Mouse (Mus musculus): ENCODE data around the gene S1pr3. TPM values are rescaled to one million over a fixed set of nuclear protein-coding genes. Genes with fewer than 3 reads are reported as not detected.

S1pr3 gene
- polyA plus RNA-seq, 1 experiment from 2014 or later, result 21.2 TPM

DNA sequence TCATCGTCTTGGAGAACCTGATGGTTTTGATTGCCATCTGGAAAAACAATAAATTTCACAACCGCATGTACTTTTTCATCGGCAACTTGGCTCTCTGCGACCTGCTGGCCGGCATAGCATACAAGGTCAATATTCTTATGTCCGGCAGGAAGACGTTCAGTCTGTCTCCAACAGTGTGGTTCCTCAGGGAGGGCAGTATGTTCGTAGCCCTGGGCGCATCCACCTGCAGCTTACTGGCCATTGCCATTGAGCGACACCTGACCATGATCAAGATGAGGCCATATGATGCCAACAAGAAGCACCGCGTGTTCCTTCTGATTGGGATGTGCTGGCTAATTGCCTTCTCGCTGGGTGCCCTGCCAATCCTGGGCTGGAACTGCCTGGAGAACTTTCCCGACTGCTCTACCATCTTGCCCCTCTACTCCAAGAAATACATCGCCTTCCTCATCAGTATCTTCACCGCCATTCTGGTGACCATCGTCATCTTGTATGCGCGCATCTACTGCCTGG is 10.6 kb downstream of the S1pr3 start:
- Histone ChIP-seq H3K9me3 (replicated peaks; ENCODE audit: control insufficient read depth, low read length) (no peaks in the 10 kb centered on the region; the same call in 1 of the 2 replicates), H3K4me1 (ENCODE audit: control insufficient read depth, insufficient read depth, low read length) (peaks cover 4% of the 10 kb centered on the region; the same call in 1 of the 2 replicates), H3K27me3 (ENCODE audit: control insufficient read depth, insufficient read depth, low read length) (no peaks in the 10 kb centered on the region), H3K4me2 (peak overlapping the region; percentile 22; the same call in 1 of the 2 replicates), H3K9ac (ENCODE audit: low read depth, low read length) (no peak overlapping the region), H3K27ac (ENCODE audit: low read depth, low read length) (no peak overlapping the region), H3K36me3 (ENCODE audit: control insufficient read depth, insufficient read depth, low read length) (peaks cover 4% of the 10 kb centered on the region; the same call in 1 of the 2 replicates), H3K4me3 (ENCODE audit: low read depth, low read length) (no peak overlapping the region)
- no peak for ATAC-seq (replicated peaks; ENCODE audit: insufficient number of reproducible peaks, low FRiP score, low TSS enrichment)
- WGBS (ENCODE audit: insufficient replicate concordance), result 76% methylated on average over 19 of the region's 19 CpGs

DNA sequence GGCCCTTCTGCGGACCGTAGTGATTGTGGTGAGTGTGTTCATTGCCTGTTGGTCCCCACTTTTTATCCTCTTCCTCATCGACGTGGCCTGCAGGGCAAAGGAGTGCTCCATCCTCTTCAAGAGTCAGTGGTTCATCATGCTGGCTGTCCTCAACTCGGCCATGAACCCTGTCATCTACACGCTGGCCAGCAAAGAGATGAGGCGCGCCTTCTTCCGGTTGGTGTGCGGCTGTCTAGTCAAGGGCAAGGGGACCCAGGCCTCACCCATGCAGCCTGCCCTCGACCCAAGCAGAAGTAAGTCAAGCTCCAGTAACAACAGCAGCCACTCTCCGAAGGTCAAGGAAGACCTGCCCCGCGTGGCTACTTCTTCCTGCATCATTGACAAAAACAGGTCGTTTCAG is 11.1 kb downstream of the S1pr3 start:
- 82% methylated on average over 15 of the region's 15 CpGs for WGBS (ENCODE audit: insufficient replicate concordance)
- ATAC-seq (replicated peaks; ENCODE audit: insufficient number of reproducible peaks, low FRiP score, low TSS enrichment), result no peak
- Histone ChIP-seq H3K4me3 (ENCODE audit: low read depth, low read length) (no peak overlapping the region), H3K4me1 (ENCODE audit: control insufficient read depth, insufficient read depth, low read length) (peaks cover 4% of the 10 kb centered on the region; the same call in 1 of the 2 replicates), H3K9me3 (replicated peaks; ENCODE audit: control insufficient read depth, low read length) (no peaks in the 10 kb centered on the region; the same call in 1 of the 2 replicates), H3K9ac (ENCODE audit: low read depth, low read length) (no peak overlapping the region), H3K27me3 (ENCODE audit: control insufficient read depth, insufficient read depth, low read length) (no peaks in the 10 kb centered on the region), H3K36me3 (ENCODE audit: control insufficient read depth, insufficient read depth, low read length) (peaks cover 4% of the 10 kb centered on the region; the same call in 1 of the 2 replicates), H3K27ac (ENCODE audit: low read depth, low read length) (no peak overlapping the region), H3K4me2 (no peak overlapping the region)

DNA sequence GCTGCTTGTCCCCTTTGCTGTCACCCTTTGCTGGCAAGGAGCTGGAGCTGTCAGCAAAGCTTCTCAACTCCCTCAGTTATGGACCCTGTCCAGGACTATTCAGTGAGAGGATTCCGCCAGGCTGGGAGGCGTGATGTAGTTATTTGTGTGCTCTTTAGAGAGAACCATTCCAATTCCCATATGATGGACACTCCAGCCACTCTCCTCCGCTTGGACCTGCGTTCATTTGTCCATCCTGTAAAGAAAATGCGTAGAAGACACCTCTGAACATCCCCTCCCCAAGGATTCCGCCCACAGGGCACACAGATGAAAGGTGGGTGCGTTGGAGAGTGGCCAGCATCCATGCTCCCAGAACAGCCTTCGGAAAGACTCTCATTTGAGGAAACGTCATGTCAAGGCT is 12.4 kb downstream of the S1pr3 start:
- H3K4me3 ChIP-seq (ENCODE audit: low read depth, low read length), result no peak overlapping the region
- ATAC-seq (replicated peaks; ENCODE audit: insufficient number of reproducible peaks, low FRiP score, low TSS enrichment), result no peak
- H3K9me3 ChIP-seq (replicated peaks; ENCODE audit: control insufficient read depth, low read length), result no peaks in the 10 kb centered on the region
- no peaks in the 10 kb centered on the region for H3K27me3 ChIP-seq (ENCODE audit: control insufficient read depth, insufficient read depth, low read length)
- H3K4me2 ChIP-seq, result no peak overlapping the region
- no peak overlapping the region for H3K27ac ChIP-seq (ENCODE audit: low read depth, low read length)
- H3K4me1 ChIP-seq (ENCODE audit: control insufficient read depth, insufficient read depth, low read length), result peaks cover 4% of the 10 kb centered on the region; the same call in 1 of the 2 replicates
- WGBS (ENCODE audit: insufficient replicate concordance), result 78% methylated on average over 9 of the region's 9 CpGs
- no peak overlapping the region for H3K9ac ChIP-seq (ENCODE audit: low read depth, low read length)
- H3K36me3 ChIP-seq (ENCODE audit: control insufficient read depth, insufficient read depth, low read length), result no peaks in the 10 kb centered on the region; the same call in 1 of the 2 replicates

DNA sequence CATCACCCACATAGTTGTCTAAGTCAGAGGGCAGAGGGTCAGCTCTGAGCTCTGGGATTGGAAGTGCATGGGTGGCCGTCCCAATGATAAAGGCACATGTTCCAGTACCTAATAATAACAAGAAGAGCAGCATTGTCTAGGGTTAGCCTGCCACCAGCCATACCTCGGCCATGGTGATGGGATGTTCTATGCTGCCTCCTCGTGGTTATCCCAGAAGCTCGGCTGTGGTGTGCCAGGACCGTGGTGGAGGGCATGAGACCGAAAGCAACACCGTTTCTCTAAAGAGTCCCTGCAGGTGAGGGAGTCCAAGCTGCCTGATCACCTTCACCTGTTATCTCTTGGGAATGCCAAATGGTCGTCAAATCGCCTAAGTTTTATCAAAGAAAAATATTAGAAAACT is 15.2 kb downstream of the S1pr3 start:
- ATAC-seq (replicated peaks; ENCODE audit: insufficient number of reproducible peaks, low FRiP score, low TSS enrichment), result no peak
- WGBS (ENCODE audit: insufficient replicate concordance), result 64% methylated on average over 9 of the region's 9 CpGs

DNA sequence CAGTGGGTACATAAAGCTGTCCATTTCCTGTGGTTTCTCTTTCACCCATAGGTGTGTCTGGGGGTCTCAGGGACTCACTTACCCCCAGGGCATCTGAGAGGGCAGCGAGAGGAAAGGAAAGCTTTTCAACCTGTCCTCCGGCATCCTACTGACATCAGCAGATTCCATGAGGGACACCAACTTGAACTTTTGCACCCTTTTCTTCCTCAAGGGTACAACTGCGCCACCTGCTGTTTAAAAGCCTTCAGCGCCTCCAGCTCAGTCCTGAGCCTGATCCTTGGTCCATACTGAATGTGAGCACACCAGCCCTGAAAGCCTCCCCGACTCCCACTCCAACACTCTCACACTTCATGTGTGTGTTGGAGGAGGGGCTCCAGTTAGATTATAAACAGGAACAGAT is 16.2 kb downstream of the S1pr3 start:
- no peaks in the 10 kb centered on the region for H3K27me3 ChIP-seq (ENCODE audit: control insufficient read depth, insufficient read depth, low read length)
- H3K4me2 ChIP-seq, result peak overlapping the region; percentile 35
- H3K9me3 ChIP-seq (replicated peaks; ENCODE audit: control insufficient read depth, low read length), result no peaks in the 10 kb centered on the region
- no peak overlapping the region for H3K4me3 ChIP-seq (ENCODE audit: low read depth, low read length)
- no peak overlapping the region for H3K27ac ChIP-seq (ENCODE audit: low read depth, low read length)
- no peak overlapping the region for H3K9ac ChIP-seq (ENCODE audit: low read depth, low read length)
- ATAC-seq (replicated peaks; ENCODE audit: insufficient number of reproducible peaks, low FRiP score, low TSS enrichment), result no peak
- H3K4me1 ChIP-seq (ENCODE audit: control insufficient read depth, insufficient read depth, low read length), result no peaks in the 10 kb centered on the region
- 15% methylated on average over 5 of the region's 5 CpGs for WGBS (ENCODE audit: insufficient replicate concordance)
- H3K36me3 ChIP-seq (ENCODE audit: control insufficient read depth, insufficient read depth, low read length), result no peaks in the 10 kb centered on the region

More for the DNA sequence above, 15.2 kb downstream of the S1pr3 start:
- H3K4me2 ChIP-seq, result no peak overlapping the region
- no peaks in the 10 kb centered on the region for H3K27me3 ChIP-seq (ENCODE audit: control insufficient read depth, insufficient read depth, low read length)
- H3K9me3 ChIP-seq (replicated peaks; ENCODE audit: control insufficient read depth, low read length), result no peaks in the 10 kb centered on the region
- H3K4me1 ChIP-seq (ENCODE audit: control insufficient read depth, insufficient read depth, low read length), result no peaks in the 10 kb centered on the region
- no peaks in the 10 kb centered on the region for H3K36me3 ChIP-seq (ENCODE audit: control insufficient read depth, insufficient read depth, low read length)
- H3K9ac ChIP-seq (ENCODE audit: low read depth, low read length), result no peak overlapping the region
- H3K4me3 ChIP-seq (ENCODE audit: low read depth, low read length), result no peak overlapping the region
- no peak overlapping the region for H3K27ac ChIP-seq (ENCODE audit: low read depth, low read length)

DNA sequence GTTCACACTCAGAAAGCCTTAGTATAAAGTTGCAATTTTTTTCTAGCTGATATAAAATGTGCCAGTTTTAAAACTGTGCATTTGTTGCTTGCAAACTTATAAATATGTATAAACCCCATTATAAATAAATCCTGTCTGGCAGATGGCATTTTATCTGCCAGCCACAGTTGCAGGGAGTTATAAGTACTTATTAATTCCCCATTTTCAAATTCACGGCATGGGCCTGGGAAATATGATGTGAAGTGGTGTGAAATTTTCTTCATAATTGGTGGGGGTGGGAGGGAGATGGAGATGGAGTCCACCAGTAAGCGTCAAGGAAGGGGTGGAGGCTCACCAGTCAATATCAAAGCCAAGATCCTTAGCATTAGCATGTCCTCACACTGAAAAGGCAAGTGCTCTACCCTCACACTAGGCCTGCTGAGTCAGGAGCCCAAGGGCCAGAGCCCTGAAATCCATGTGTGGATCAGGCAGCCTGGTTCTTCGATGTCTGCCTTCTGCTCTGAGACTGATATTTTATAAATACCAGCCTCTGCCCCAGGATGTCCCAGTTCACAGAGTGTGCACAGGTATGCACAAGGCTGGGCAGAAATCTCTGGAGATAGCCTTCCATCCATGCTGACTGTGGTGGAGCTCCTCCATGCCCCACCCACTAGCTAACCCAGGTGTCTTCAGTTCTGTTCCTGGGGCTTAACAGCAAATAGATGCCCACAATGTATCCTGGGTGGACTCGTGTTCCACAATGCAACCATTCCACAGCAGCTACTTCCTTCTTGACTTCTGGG is 17.4 kb downstream of the S1pr3 start:
- no peak overlapping the region for H3K9ac ChIP-seq (ENCODE audit: low read depth, low read length)
- no peak for ATAC-seq (replicated peaks; ENCODE audit: insufficient number of reproducible peaks, low FRiP score, low TSS enrichment)
- H3K27ac ChIP-seq (ENCODE audit: low read depth, low read length), result no peak overlapping the region
- H3K36me3 ChIP-seq (ENCODE audit: control insufficient read depth, insufficient read depth, low read length), result no peaks in the 10 kb centered on the region
- no peaks in the 10 kb centered on the region for H3K4me1 ChIP-seq (ENCODE audit: control insufficient read depth, insufficient read depth, low read length)
- WGBS (ENCODE audit: insufficient replicate concordance), result 71% methylated on average over 4 of the region's 4 CpGs
- no peak overlapping the region for H3K4me2 ChIP-seq
- no peaks in the 10 kb centered on the region for H3K27me3 ChIP-seq (ENCODE audit: control insufficient read depth, insufficient read depth, low read length)
- no peak overlapping the region for H3K4me3 ChIP-seq (ENCODE audit: low read depth, low read length)
- no peaks in the 10 kb centered on the region for H3K9me3 ChIP-seq (replicated peaks; ENCODE audit: control insufficient read depth, low read length)

DNA sequence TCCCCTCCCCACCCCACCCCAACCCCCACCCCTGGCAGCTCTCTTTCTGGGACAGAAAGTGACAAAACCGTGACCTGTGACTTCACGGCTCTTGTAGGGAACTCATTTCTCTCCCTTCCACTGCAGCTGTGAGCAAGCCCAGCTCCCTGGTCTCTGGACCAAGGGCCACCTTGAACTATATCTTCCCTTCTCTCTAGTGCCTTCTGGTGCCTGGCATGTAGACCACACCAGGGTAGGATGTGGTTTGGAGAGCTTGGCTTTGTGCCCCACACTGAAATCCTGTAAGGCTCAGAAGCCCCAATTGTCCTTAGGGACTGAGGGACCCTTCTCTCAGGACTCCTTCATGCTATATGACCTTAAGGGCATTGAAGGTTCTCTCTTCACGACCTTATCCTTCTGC is 24.9 kb downstream of the S1pr3 start:
- Histone ChIP-seq H3K9me3 (replicated peaks; ENCODE audit: control insufficient read depth, low read length) (no peaks in the 10 kb centered on the region), H3K4me1 (ENCODE audit: control insufficient read depth, insufficient read depth, low read length) (no peaks in the 10 kb centered on the region), H3K36me3 (ENCODE audit: control insufficient read depth, insufficient read depth, low read length) (no peaks in the 10 kb centered on the region), H3K4me2 (no peak overlapping the region), H3K4me3 (ENCODE audit: low read depth, low read length) (no peak overlapping the region), H3K27ac (ENCODE audit: low read depth, low read length) (no peak overlapping the region), H3K27me3 (ENCODE audit: control insufficient read depth, insufficient read depth, low read length) (no peaks in the 10 kb centered on the region), H3K9ac (ENCODE audit: low read depth, low read length) (no peak overlapping the region)
- WGBS (ENCODE audit: insufficient replicate concordance), result 42% methylated on average over 3 of the region's 3 CpGs
- ATAC-seq (replicated peaks; ENCODE audit: insufficient number of reproducible peaks, low FRiP score, low TSS enrichment), result no peak

DNA sequence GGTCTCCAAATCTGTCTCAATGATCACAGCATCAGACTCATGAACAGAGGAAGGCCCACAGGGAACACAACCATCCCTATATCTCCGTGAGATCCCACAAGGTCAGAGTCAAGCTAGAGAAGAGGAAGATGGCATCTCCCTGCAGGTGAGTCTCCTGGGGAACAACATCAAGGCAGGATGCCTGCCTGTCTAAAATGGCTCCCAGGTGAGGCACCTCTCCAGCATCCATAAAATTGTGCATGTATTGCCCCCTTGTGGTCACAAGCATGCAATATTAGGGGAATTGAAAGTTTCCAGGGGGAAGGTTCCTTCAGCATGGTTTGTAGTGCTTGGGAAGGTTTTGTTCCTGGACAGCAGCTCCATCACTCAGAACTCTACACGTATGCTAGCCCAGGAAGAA is 26.0 kb downstream of the S1pr3 start:
- Histone ChIP-seq H3K9ac (ENCODE audit: low read depth, low read length) (no peak overlapping the region), H3K36me3 (ENCODE audit: control insufficient read depth, insufficient read depth, low read length) (no peaks in the 10 kb centered on the region), H3K27me3 (ENCODE audit: control insufficient read depth, insufficient read depth, low read length) (no peaks in the 10 kb centered on the region), H3K4me3 (ENCODE audit: low read depth, low read length) (no peak overlapping the region), H3K27ac (ENCODE audit: low read depth, low read length) (no peak overlapping the region), H3K4me2 (no peak overlapping the region), H3K4me1 (ENCODE audit: control insufficient read depth, insufficient read depth, low read length) (no peaks in the 10 kb centered on the region), H3K9me3 (replicated peaks; ENCODE audit: control insufficient read depth, low read length) (no peaks in the 10 kb centered on the region)
- 68% methylated on average over 2 of the region's 2 CpGs for WGBS (ENCODE audit: insufficient replicate concordance)
- ATAC-seq (replicated peaks; ENCODE audit: insufficient number of reproducible peaks, low FRiP score, low TSS enrichment), result no peak

DNA sequence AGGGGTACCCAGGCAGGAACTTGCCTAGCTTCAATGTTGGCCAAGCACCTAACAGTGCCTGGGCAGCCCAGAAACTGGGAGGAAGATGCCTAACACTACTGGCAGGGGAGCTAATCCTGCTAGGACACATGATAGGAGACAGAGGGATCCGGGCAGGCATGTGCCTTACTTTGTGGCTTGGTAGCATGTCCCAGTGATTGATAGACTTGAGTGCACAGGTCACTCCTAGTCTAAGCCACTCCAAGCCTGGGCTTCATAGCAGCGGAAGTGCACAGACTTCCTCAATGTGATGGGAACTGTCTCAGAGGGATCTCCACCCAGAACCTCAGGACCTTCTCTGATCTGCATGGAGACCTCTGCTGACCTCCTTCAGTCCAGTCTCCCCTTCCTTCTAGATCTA is 26.7 kb downstream of the S1pr3 start:
- Histone ChIP-seq H3K36me3 (ENCODE audit: control insufficient read depth, insufficient read depth, low read length) (no peaks in the 10 kb centered on the region), H3K9ac (ENCODE audit: low read depth, low read length) (no peak overlapping the region), H3K4me1 (ENCODE audit: control insufficient read depth, insufficient read depth, low read length) (no peaks in the 10 kb centered on the region), H3K9me3 (replicated peaks; ENCODE audit: control insufficient read depth, low read length) (no peaks in the 10 kb centered on the region), H3K27ac (ENCODE audit: low read depth, low read length) (no peak overlapping the region), H3K4me3 (ENCODE audit: low read depth, low read length) (no peak overlapping the region), H3K4me2 (no peak overlapping the region), H3K27me3 (ENCODE audit: control insufficient read depth, insufficient read depth, low read length) (no peaks in the 10 kb centered on the region)
- 56% methylated on average over 2 of the region's 2 CpGs for WGBS (ENCODE audit: insufficient replicate concordance)
- ATAC-seq (replicated peaks; ENCODE audit: insufficient number of reproducible peaks, low FRiP score, low TSS enrichment), result no peak
